Mouse (Mus musculus) testis, adult 2 months (tissue): ENCODE measurements around the gene Cdk2.

Experiments
- CTCF ChIP-seq: fragments of 200-500 bp; IDR thresholded peaks from 2 replicates; pipeline ENCODE4 v1.5.1; 2012; ENCODE audit warnings: low read depth, mild to moderate bottlenecking, inconsistent platforms, low read length, moderate library complexity; ENCODE audit not compliant: control insufficient read depth, insufficient read depth, insufficient replicate concordance
- POLR2A ChIP-seq: fragments of 200-500 bp; IDR thresholded peaks from 2 replicates; pipeline ENCODE4 v1.6.1; 2012; ENCODE audit warnings: low read depth, mild to moderate bottlenecking, inconsistent platforms, low read length, moderate library complexity; ENCODE audit not compliant: control insufficient read depth

- no peak for TF ChIP-seq CTCF
- TF ChIP-seq POLR2A = no peak
Measured at GRCm38 (mm10) chr10:128705317-128705693, 474 bp upstream of the Cdk2 start.
